Mouse (Mus musculus): ENCODE data around the gene Gper1. TPM values are rescaled to one million over a fixed set of nuclear protein-coding genes. Genes with fewer than 3 reads are reported as not detected.

The Gper1 gene
- total RNA-seq, 2 experiments from 2014 or later, result 3.0 to 3.5 TPM

DNA sequence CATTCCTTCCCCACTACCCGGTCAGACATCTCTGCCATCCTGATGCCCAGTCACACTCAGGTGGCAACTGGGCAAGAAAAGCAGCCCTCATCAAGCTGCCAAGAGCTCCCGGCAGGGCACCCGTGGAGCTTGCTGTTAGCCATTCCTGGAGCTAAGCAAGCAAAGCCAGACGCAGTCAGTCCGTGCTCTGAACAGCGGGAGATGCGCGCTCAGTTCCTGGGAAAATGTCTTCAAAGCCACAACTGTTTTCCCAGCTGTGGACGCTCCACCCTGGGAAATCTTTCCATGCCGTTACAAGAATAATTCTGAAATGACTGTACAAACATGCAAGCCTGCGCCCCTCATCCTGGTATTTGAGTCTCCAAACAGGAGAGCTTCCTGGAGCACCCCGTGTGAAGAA lies 19.5 kb downstream of the Gper1 start:
- no peak for DNase-seq (ENCODE audit: low spot score in 2 of 2)

DNA sequence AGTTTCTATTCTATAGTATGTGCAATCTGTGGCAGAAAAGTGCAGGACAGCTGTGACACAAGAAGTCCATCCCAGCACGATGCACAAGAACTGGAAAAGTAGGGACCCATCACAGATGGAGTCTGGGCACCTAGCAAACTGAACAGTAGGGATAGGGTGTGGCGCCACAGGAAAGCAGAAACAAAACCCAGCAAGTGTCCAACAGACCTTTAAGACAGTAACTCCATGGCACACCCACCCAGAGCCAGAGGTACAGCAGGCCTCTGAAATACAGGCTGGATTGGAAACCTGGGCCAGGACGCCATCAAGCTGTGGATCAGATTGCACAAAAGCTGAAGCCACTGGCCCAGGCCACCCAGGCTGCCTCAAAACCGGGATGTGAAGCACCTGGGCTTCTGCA lies 20.0 kb downstream of the Gper1 start:
- DNase-seq (ENCODE audit: low spot score in 2 of 2), result no peak

DNA sequence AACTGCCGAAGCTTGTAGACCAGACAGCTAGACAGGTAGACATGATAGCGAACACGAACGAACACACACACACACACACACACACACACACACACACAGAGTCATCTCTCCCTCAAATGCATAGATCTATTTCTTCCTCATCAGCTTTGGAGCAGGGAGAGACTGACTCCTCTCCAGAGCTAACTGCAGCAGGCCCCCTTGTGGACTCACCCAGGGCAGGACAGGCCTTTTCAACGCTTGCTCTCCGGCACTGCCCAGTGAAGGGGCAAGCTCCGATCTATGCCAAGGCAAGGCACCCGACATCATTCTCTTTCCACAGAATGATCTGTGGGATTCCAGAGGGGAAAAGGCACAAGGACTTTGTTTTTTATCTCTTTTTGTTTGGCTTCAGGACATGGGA lies 22.3 kb downstream of the Gper1 start:
- no peak for DNase-seq (ENCODE audit: low spot score in 2 of 2)

DNA sequence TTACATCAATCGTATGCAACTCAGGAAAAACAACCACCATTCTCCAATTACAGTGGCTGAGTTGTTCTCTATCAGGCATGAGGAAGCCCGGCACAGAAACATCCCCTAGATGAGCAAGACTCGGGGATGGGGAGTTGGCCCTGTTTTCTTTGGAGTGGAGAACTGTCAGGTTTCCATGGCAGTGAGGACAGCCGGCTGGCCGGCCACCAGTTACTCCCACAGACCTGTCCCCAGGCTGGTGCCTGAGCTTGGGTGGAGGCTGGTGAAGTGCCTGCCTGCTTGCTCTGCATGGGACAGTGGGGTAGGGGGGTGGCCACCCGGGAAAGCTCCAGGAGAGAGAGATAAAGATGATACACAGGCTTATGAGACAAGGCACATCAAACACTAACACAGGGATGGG lies 25.1 kb downstream of the Gper1 start:
- DNase-seq (ENCODE audit: low spot score in 2 of 2), result peak in 1 of 2 experiments; percentile 68

DNA sequence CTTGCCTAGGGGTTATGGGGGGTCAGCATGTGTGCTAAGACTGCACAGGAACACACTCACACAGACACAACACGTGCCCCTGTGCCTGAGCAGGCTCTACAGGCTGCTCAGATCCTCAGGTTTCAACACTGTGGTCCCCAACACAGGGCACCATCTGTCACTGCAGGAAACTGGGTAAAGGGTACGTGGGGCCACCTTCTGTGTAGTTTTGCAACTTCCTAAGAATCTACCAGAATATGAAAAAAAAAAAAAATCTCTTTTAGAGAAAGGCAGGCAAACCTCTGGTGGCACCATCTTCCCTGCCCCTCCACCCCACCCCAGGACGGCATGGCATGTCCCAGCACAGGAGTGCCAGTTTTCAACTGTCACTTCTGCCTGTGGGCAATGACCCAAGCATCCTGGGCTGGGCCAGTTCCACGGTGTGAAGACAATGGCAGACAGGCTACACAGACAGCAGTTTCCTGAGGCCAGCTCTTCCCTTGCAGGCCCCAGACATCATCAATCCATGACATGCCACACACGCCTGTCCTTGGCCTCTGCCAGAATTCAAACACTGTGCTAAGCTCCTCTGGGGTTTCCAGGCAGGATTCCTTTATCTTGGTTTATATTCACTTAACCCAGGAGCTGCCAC lies 26.3 kb downstream of the Gper1 start:
- no peak for DNase-seq (ENCODE audit: low spot score in 2 of 2)

DNA sequence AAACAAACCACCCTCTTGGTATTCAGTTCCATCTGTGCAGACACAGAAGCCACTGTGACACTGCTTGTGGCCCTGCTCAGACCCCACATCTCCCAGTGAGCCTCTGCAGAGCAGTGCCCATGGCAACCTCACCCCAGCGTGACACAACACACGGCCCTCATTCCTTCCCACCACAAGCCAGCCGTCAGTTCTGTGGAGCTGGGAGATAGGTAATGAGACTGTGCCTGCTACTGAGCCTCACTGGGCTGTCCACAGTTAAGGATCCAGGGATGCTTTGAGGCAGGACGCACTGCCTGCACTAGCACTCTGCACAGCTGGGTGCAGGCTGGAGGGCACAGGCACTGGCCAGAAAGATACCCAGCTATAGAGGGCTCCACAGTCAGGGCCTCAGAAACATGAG lies 27.0 kb downstream of the Gper1 start:
- no peak for DNase-seq (ENCODE audit: low spot score in 2 of 2)

DNA sequence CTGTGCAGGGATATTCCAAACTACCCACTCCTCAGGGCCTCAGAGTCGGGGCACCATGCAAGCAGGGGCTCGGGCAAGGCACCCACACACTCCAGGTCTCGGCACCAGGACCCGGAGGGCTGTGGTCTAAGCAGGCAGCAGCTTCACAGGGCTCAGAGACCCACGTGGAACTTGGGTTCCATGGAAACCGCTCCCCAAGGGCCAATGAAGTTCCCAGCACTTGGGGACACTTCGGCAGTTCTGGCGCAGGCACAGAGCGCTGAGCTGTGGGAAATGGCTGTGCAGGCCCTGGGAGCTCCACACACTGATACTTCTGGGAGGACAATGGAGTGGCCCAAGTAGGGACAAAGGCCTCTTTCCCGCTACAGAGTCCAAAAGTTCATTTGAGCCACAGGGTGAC lies 30.1 kb downstream of the Gper1 start:
- no peak for DNase-seq (ENCODE audit: low spot score in 2 of 2)

DNA sequence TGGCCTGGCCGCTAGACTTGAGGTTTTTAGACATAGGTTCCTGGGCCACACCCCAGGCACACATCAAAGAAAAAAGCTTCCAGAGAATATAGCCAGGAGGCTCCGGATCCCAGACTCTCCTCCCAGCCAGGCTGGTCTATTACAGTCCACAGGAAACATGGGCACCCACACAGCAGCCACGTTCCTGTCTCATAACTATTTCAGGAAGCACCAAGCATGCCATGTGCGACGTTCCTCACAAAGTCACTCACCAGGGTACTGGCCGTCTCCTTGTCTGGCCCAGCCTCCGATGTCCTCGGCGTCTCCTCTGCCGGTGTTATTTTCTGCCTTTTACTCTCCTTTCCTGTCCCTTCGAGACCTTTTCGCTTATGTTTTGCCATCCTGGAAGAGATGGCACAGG lies 32.2 kb downstream of the Gper1 start:
- no peak for DNase-seq (ENCODE audit: low spot score in 2 of 2)

DNA sequence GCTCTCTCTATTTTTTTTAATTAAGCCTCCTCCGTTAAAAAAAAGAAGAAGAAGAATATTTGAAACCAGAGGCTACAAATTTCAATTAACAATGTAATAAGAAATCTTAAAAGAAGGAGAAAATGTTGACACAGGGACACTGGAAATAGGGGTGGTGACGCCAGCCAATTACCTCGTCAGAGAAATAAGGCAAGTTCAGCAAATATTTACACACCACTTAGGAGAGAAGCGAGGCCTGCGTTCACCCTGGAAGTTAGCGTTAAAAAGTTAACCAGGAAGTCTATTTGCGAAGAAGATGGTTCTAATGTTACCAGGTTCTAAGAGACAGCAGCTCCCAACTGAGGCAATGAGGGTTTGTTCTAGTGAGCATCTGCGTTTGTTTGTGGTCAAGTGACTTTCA lies 34.3 kb downstream of the Gper1 start:
- DNase-seq (ENCODE audit: low spot score in 2 of 2), result no peak

DNA sequence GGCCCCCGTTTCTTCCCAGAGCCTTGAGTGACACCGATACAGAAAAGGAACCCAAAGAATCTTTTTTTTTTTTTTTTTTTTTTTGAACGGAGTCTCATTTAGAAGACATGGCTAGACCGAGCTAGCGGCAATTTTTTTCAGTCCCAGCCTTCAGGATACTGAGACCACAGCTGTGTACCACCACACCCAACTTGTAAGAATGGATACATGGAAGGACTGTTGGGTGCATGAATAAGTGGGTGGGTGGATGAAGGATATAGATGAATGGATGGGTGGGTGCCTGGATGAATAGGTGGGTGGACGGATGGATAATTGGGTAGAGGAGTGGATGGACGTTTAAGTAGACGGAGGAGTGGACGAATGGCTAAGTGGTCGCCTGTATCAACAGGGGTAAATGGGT lies 37.0 kb downstream of the Gper1 start:
- DNase-seq (ENCODE audit: low spot score in 2 of 2), result no peak

DNA sequence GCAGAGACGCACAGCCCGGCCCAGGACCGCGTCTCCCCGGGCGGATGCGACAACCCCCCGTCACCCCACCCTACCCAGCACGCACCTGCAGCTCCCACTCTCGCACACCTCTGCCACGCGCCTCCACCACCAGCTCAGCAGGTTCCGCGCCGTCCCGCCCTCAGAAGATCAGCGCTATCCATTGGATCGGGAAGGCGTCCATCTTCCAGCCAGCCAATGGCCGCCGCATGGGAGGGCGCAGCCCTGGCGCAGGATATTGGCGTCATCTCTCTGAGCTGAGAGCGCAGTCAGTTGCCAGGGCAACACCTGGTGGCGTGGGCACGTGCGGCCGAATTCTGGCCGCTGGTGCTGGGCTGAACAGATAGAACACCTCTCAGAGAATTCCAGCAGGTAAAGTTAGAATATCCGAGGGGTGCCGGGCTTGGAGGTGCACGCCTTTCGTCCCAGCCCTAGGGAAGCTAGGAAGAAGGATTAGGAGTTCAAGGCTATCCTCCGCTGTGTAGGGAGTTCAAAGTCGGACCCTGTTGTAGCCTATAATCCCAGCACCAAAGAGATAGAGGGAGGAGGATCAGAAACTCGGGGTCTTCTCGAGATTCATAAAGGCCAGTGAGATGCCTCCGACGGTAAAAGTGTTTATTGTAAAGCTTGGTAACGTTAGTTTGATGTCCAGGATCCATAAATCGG lies 37.6 kb downstream of the Gper1 start, which contains the start of gene 3110082I17Rik:
Gene 3110082I17Rik, minus strand, starts transcription at position 144 of the 684 bp plus-strand sequence.
- DNase-seq (ENCODE audit: low spot score in 2 of 2), result peak; percentile 99

DNA sequence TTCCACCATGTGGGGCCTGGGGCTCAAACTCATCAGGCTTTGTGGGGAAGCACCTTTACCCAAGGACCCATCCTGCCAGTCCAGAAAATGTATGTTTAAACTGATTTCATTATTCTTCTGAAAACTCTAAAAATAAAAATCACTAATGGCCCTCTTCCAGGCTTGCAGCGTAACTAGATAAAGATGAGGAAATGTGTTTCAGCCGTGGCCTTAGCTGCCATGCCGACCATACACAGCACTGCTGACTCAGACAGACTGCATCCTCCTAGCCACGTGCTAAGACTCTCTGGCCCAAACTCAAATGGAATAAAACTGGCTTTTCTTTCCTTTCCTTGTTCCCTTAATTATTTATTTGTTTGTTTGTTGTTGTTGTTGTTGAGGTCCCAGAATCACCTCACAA lies 41.9 kb downstream of the Gper1 start:
- no peak for DNase-seq (ENCODE audit: low spot score in 2 of 2)

DNA sequence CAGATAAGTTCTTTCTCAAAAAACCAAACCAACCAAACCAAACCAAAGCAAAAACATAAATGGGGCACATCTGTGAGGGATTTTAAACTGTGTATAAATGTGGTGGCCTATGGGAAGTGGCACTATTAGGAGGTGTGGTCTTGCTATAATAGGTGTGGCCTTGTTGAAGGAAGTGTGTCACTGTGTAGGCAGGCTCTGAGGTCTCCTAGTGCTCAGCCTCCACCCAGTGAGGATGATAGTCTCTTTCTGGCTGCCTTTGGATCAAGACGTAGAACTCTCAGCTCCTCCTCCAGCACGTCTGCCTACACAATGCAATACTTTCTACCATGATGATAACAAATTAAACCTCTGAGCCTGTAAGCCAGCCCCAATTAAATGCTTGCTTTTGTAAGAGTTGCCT lies 43.4 kb downstream of the Gper1 start:
- DNase-seq (ENCODE audit: low spot score in 2 of 2), result no peak

DNA sequence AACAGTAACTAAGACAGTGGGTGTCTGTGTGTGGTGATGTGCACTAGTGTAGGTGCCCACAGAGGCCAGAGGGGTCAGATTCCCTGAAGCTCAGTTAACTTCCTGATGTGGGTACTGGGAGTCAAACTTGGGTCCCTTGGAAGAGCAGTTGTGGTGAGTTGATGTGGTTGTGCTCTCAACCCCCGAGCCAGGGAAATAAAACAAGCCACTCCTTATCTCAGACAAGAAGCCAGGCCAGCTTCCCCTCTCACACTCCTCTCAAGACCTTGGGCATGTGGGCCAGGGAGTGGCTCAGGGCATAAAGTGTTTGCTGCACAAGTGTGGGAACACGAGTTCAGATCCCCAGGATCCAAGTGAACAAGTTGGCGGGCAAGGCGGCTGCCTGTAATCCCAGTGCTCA lies 43.9 kb downstream of the Gper1 start:
- DNase-seq (ENCODE audit: low spot score in 2 of 2), result no peak

DNA sequence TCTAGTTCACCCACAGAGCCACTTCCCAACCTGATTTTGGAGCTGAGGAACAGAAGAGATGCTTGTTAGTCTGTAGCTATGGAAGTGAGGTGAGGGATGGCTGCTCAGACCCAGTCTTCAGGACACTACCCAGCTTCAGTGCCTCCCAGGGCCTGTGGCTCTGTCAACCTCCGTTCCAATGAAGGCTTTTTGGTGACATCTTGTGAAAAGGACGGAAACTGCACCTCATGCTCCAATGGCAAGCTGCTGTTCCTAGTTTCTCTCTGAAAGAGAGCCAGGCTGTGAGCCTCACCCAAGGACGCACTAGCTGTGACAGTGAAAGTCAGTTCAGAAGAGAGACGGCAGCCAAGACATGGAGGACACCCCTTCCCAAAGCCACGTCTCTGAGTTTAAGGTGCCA lies 45.0 kb downstream of the Gper1 start:
- peak in 1 of 2 experiments; percentile 59 for DNase-seq (ENCODE audit: low spot score in 2 of 2)

DNA sequence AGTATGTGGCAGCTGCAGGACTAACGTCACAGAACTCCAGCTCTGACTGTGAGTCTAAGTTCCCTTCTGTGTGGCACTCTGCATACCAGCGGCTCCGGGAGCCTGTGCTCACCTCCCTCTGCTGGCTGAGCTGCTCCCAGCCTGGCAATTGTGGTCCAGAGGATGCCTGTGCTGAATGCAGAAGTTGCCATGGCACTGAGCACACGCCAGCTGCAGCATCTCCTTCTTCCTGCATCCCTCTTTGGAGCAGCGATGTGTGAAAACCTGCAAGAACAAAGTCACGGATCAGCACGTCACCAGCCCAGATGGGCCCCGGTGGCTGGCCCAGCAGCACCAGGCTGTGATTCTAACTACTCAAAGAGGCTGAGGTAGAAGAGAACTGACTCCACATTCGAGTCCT lies 51.8 kb downstream of the Gper1 start:
- no peak for DNase-seq (ENCODE audit: low spot score in 2 of 2)

Other genes starting within 250 kb of the Gper1 start
- 10 to 100 TPM; 66.9 to 73.5 TPM for gene Sun1, start 222.5 kb upstream of the Gper1 start, total RNA-seq (2021)
- 10 to 100 TPM; 45.5 to 49.2 TPM for gene Get4, start 170.8 kb upstream of the Gper1 start, total RNA-seq (2021)
- 100 to 1,000 TPM; 263 to 264 TPM for gene Adap1, start 97.5 kb upstream of the Gper1 start, total RNA-seq (2021)
- 10 to 100 TPM; 73.6 to 79.4 TPM for gene Cox19, start 71.7 kb upstream of the Gper1 start, total RNA-seq (2021)
- not detected for gene Cyp2w1, start 70.5 kb upstream of the Gper1 start, total RNA-seq (2021)
- 10 to 100 TPM; 10.1 to 11.8 TPM for gene Gpr146, start 45.5 kb upstream of the Gper1 start, total RNA-seq (2021)
- under 1 TPM; 0.17 to 0.21 TPM for gene C130050O18Rik, start 17.9 kb upstream of the Gper1 start, total RNA-seq (2021)
- 10 to 100 TPM; 14.6 to 14.7 TPM for gene 3110082I17Rik, start 37.4 kb downstream of the Gper1 start, total RNA-seq (2021)
- 10 to 100 TPM; 77.1 to 88.8 TPM for gene Zfand2a, start 61.4 kb downstream of the Gper1 start, total RNA-seq (2021)
- gene Uncx, start 120.3 kb downstream of the Gper1 start, total RNA-seq (2021), result under 1 TPM in 1 of 2 experiments, not detected in 1; 0.19 TPM

All from layer of hippocampus, postnatal 14 days (tissue).